Mouse (Mus musculus): ENCODE measurements around the gene D430041D05Rik. TPM values are rescaled to one million over a fixed set of nuclear protein-coding genes. Genes with fewer than 3 reads are reported as not detected.

Gene D430041D05Rik
- 1.1 and 1.3 TPM in 2 replicates for polyA plus RNA-seq (2014; fragmentation: Nextera tagmentation; extraction: Ambion mirVana)

DNA sequence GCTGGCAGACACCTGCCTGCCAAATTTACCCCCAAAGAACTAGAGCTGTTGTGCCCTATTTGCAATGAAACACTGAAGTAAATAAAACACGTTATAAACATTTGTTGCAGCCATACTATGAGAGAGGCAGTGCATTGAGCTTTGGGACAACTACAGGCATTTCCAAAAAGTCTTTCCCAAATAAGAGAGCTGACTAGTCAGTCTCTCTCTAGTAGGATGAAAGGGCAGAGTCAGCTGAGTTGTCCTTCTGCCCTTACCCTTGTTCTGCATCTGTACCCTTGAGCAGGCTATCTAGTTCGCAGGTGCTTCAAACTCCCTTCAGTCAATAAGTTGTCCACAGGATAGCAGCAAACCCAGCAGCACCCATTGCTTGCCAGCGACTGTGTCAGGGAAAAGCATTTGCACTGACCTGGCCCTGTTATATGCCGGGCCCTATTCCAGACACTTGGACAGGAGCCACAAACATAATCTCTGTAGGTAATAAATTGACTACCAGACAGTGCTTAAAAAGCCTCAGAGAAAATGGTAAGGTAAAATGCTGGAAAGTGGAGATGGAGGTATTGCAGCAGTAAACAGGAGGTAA, at the start of gene D430041D05Rik:
TSS of gene D430041D05Rik (minus strand) at position 51 of the 583 bp plus-strand sequence.
- H3K9me3 ChIP-seq (replicated peaks; ENCODE audit: control insufficient read depth, low read length): no peaks in the 10 kb centered on the region
- peak within 1 kb of the TSS; percentile 65 for H3K4me3 ChIP-seq (ENCODE audit: low read depth, low read length)
- H3K9ac ChIP-seq (replicated peaks; ENCODE audit: low read length): peak within 1 kb of the TSS; percentile 74
- DNase-seq (ENCODE audit: low spot score): no peak
- peaks cover 3% of the 10 kb centered on the region for H3K4me1 ChIP-seq (ENCODE audit: control insufficient read depth, insufficient read depth, low read length)
- WGBS: 63% methylated on average over 4 of the region's 4 CpGs
- H3K27me3 ChIP-seq (ENCODE audit: control insufficient read depth, insufficient read depth, low read length): peaks cover 27% of the 10 kb centered on the region
- H3K27ac ChIP-seq (replicated peaks; ENCODE audit: low read depth, low read length): no peak within 1 kb of the TSS; the same call in 1 of the 2 replicates
- ATAC-seq (replicated peaks; ENCODE audit: insufficient number of reproducible peaks, low FRiP score, low TSS enrichment, low read depth): no peak
- no peaks in the 10 kb centered on the region for H3K36me3 ChIP-seq (replicated peaks; ENCODE audit: control insufficient read depth, insufficient read depth, low read depth, low read length)
- H3K4me2 ChIP-seq (ENCODE audit: low read depth, low read length): peak within 1 kb of the TSS; percentile 100

DNA sequence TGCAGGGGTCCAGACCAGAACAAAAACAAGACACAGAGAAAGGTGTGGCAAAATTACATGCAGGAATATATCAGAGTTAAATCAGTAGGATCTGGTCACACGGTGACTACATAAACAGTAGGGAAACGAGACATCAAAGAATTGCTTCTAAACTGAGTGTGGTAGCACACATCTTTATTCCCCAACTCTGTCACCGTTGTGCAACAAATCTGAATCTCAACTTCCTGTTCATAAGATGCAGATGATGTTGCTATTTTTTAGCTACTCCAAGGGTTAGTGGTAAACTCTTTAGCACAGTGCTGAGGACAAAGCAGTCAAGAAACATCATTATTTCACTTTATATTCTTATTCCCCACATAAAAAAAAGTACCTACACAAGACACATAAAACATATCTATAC, 49.2 kb upstream of the D430041D05Rik start:
- Histone ChIP-seq H3K9ac (replicated peaks; ENCODE audit: low read length) (no peak overlapping the region), H3K9me3 (replicated peaks; ENCODE audit: control insufficient read depth, low read length) (no peaks in the 10 kb centered on the region), H3K4me3 (ENCODE audit: low read depth, low read length) (no peak overlapping the region), H3K27ac (replicated peaks; ENCODE audit: low read depth, low read length) (no peak overlapping the region), H3K4me1 (ENCODE audit: control insufficient read depth, insufficient read depth, low read length) (no peaks in the 10 kb centered on the region), H3K36me3 (replicated peaks; ENCODE audit: control insufficient read depth, insufficient read depth, low read depth, low read length) (no peaks in the 10 kb centered on the region), H3K27me3 (ENCODE audit: control insufficient read depth, insufficient read depth, low read length) (no peaks in the 10 kb centered on the region), H3K4me2 (ENCODE audit: low read depth, low read length) (no peak overlapping the region)
- ATAC-seq (replicated peaks; ENCODE audit: insufficient number of reproducible peaks, low FRiP score, low TSS enrichment, low read depth) (no peak), DNase-seq (ENCODE audit: low spot score) (no peak)
- WGBS: 75% methylated on average over 3 of the region's 3 CpGs

DNA sequence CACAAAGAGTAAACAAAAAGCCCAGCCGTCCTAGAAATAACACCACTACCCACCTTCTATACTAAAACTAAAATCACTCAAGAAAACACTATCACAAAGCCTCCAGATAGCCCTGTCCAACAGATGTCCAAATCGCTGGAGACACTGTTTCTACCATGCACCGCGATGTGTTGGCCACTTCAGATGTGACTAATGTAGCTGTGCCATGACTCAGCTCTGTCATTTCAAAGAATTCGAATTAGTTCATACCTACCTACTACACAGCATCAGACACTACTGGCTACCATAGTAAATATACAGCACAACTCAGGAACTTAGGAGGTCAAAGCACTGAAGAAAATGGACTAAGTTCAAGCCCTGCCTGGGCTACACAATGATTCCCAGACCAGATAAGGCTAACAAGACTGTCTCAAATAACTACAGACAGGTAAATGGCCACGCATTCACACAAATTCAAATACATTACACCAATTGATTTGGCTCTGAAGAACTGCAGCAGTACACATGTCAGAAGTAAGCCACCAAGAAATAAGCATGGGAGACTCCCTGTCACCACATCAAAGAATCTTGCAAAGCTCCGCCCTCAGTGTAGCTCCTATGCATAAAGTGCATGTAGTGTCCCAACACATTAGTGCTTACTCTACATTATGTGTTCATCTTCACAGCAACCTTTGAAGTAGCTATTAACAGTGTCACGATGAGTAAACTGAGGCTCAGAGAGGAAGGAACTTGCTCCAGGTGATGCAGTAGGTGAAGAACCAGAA, 47.9 kb upstream of the D430041D05Rik start:
- Histone ChIP-seq H3K36me3 (replicated peaks; ENCODE audit: control insufficient read depth, insufficient read depth, low read depth, low read length) (no peaks in the 10 kb centered on the region), H3K9me3 (replicated peaks; ENCODE audit: control insufficient read depth, low read length) (no peaks in the 10 kb centered on the region), H3K27ac (replicated peaks; ENCODE audit: low read depth, low read length) (no peak overlapping the region), H3K4me3 (ENCODE audit: low read depth, low read length) (no peak overlapping the region), H3K27me3 (ENCODE audit: control insufficient read depth, insufficient read depth, low read length) (no peaks in the 10 kb centered on the region), H3K9ac (replicated peaks; ENCODE audit: low read length) (no peak overlapping the region), H3K4me1 (ENCODE audit: control insufficient read depth, insufficient read depth, low read length) (no peaks in the 10 kb centered on the region), H3K4me2 (ENCODE audit: low read depth, low read length) (no peak overlapping the region)
- no peak for ATAC-seq (replicated peaks; ENCODE audit: insufficient number of reproducible peaks, low FRiP score, low TSS enrichment, low read depth)
- no peak for DNase-seq (ENCODE audit: low spot score)
- 87% methylated on average over 8 of the region's 8 CpGs for WGBS

DNA sequence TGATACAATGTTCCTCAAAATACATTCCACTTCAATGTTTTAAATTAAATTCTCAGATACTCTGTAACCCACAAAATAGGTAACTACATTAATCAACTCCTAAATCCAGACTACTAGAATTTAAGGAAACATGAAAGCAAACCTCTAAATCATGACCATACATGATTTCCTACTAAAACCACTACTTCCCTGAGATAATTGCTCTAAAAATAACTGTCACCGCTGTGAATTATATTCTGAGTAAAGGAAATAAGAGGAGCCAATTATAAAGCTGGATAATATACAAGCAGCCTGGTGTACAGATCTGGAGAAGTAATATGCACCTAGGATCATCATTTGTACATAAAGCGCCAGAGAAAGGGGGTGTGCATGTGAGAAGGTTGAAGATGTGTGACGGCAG, 46.3 kb upstream of the D430041D05Rik start:
- Histone ChIP-seq H3K4me1 (ENCODE audit: control insufficient read depth, insufficient read depth, low read length) (no peaks in the 10 kb centered on the region), H3K27me3 (ENCODE audit: control insufficient read depth, insufficient read depth, low read length) (no peaks in the 10 kb centered on the region), H3K27ac (replicated peaks; ENCODE audit: low read depth, low read length) (no peak overlapping the region), H3K9ac (replicated peaks; ENCODE audit: low read length) (no peak overlapping the region), H3K36me3 (replicated peaks; ENCODE audit: control insufficient read depth, insufficient read depth, low read depth, low read length) (no peaks in the 10 kb centered on the region), H3K4me2 (ENCODE audit: low read depth, low read length) (no peak overlapping the region), H3K9me3 (replicated peaks; ENCODE audit: control insufficient read depth, low read length) (no peaks in the 10 kb centered on the region), H3K4me3 (ENCODE audit: low read depth, low read length) (no peak overlapping the region)
- no peak for ATAC-seq (replicated peaks; ENCODE audit: insufficient number of reproducible peaks, low FRiP score, low TSS enrichment, low read depth)
- WGBS: 85% methylated on average over 3 of the region's 3 CpGs
- DNase-seq (ENCODE audit: low spot score): no peak

DNA sequence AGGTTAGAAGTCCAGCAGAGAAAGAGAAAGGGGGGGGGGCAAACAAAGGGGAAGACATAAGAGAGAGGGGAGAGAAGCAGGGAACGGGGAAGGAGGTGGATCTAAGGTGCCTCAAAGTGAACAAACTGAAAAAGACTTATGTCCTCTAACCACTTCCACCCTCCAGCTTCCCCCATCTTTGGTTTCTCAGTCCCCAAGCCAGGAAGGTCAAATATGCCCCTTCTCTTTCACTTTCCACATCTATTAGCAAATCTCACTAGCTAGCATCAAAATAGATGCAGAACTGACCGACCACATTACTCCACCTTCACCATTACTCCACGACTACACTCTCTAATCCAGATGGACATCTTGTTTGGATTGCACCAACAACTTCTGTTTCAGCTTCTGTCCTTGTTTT, 39.9 kb upstream of the D430041D05Rik start:
- Histone ChIP-seq H3K4me1 (ENCODE audit: control insufficient read depth, insufficient read depth, low read length) (no peaks in the 10 kb centered on the region), H3K9ac (replicated peaks; ENCODE audit: low read length) (no peak overlapping the region), H3K4me3 (ENCODE audit: low read depth, low read length) (no peak overlapping the region), H3K9me3 (replicated peaks; ENCODE audit: control insufficient read depth, low read length) (no peaks in the 10 kb centered on the region), H3K4me2 (ENCODE audit: low read depth, low read length) (no peak overlapping the region), H3K27ac (replicated peaks; ENCODE audit: low read depth, low read length) (no peak overlapping the region), H3K27me3 (ENCODE audit: control insufficient read depth, insufficient read depth, low read length) (no peaks in the 10 kb centered on the region), H3K36me3 (replicated peaks; ENCODE audit: control insufficient read depth, insufficient read depth, low read depth, low read length) (no peaks in the 10 kb centered on the region)
- DNase-seq (ENCODE audit: low spot score) (no peak), ATAC-seq (replicated peaks; ENCODE audit: insufficient number of reproducible peaks, low FRiP score, low TSS enrichment, low read depth) (no peak)
- WGBS: 83% methylated on average over 3 of the region's 3 CpGs

DNA sequence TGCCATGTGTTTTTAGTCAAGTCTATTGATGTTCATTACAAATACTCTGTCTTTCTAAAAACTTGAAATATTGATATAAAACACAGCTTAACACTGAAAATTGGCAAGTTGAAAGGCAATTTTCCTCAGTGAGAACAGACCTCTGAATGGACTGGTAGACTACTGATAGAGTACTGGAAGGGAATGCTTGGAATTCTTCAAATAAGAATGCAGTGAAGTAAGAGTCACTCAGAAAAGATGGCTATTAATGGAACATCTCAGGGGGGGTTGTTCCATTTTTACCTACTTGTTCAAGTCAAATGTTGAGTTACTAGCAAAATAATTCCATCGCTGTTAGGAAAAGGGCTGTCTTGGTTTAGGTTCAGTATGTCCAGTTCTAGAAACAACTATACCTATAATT, 38.4 kb upstream of the D430041D05Rik start:
- no peak overlapping the region for H3K9ac ChIP-seq (replicated peaks; ENCODE audit: low read length)
- 95% methylated on average over 1 of the region's 1 CpGs for WGBS
- no peak overlapping the region for H3K4me3 ChIP-seq (ENCODE audit: low read depth, low read length)
- H3K4me2 ChIP-seq (ENCODE audit: low read depth, low read length): no peak overlapping the region
- H3K27me3 ChIP-seq (ENCODE audit: control insufficient read depth, insufficient read depth, low read length): no peaks in the 10 kb centered on the region
- ATAC-seq (replicated peaks; ENCODE audit: insufficient number of reproducible peaks, low FRiP score, low TSS enrichment, low read depth) (no peak), DNase-seq (ENCODE audit: low spot score) (no peak)
- no peaks in the 10 kb centered on the region for H3K36me3 ChIP-seq (replicated peaks; ENCODE audit: control insufficient read depth, insufficient read depth, low read depth, low read length)
- no peak overlapping the region for H3K27ac ChIP-seq (replicated peaks; ENCODE audit: low read depth, low read length)
- H3K9me3 ChIP-seq (replicated peaks; ENCODE audit: control insufficient read depth, low read length): no peaks in the 10 kb centered on the region
- H3K4me1 ChIP-seq (ENCODE audit: control insufficient read depth, insufficient read depth, low read length): no peaks in the 10 kb centered on the region

DNA sequence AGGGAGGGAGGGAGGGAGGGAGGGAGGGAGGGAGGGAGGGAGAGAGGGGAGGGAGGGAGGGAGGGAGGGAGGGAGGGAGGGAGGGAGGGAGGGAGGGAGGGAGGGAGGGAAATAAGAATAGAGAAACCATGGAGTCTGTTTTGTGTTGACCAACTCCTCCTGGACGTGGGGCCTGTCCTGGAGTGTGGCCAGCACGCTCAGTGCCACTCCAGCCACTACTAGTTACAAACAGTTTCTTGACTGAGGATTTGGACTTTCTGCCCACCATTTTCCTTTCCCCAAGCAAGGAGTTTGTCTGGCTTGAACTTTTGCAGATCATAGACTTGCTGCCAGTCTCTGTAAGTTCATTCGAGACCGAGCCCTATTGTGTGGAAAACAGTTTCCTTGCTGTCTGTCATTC, 37.4 kb upstream of the D430041D05Rik start:
- Histone ChIP-seq H3K4me1 (ENCODE audit: control insufficient read depth, insufficient read depth, low read length) (no peaks in the 10 kb centered on the region), H3K9ac (replicated peaks; ENCODE audit: low read length) (no peak overlapping the region), H3K36me3 (replicated peaks; ENCODE audit: control insufficient read depth, insufficient read depth, low read depth, low read length) (no peaks in the 10 kb centered on the region), H3K27me3 (ENCODE audit: control insufficient read depth, insufficient read depth, low read length) (no peaks in the 10 kb centered on the region), H3K4me2 (ENCODE audit: low read depth, low read length) (no peak overlapping the region), H3K9me3 (replicated peaks; ENCODE audit: control insufficient read depth, low read length) (no peaks in the 10 kb centered on the region), H3K4me3 (ENCODE audit: low read depth, low read length) (no peak overlapping the region), H3K27ac (replicated peaks; ENCODE audit: low read depth, low read length) (no peak overlapping the region)
- ATAC-seq (replicated peaks; ENCODE audit: insufficient number of reproducible peaks, low FRiP score, low TSS enrichment, low read depth): no peak
- 91% methylated on average over 4 of the region's 4 CpGs for WGBS
- no peak for DNase-seq (ENCODE audit: low spot score)

DNA sequence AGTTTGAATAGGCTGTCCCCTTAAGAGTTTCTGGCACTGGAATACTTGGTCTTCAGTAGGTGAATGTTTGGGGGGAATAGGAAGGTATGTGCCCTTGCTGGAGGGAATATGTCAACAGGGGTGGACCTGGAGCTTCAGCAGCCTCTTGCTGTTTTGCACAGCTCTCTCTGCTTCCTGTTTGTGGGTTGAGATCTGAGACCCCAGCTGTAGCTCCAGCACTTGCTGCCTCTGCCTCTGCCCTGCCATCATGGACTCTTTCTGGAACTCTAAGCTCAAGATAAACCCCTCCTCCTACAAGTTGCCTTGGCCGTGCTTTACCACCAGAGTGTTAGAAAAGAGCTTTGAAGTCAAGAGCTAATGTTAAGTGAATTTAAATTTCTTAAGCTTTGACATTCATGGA, 35.2 kb upstream of the D430041D05Rik start:
- no peak for ATAC-seq (replicated peaks; ENCODE audit: insufficient number of reproducible peaks, low FRiP score, low TSS enrichment, low read depth)
- no peaks in the 10 kb centered on the region for H3K27me3 ChIP-seq (ENCODE audit: control insufficient read depth, insufficient read depth, low read length)
- H3K9me3 ChIP-seq (replicated peaks; ENCODE audit: control insufficient read depth, low read length): no peaks in the 10 kb centered on the region
- H3K36me3 ChIP-seq (replicated peaks; ENCODE audit: control insufficient read depth, insufficient read depth, low read depth, low read length): no peaks in the 10 kb centered on the region
- no peak overlapping the region for H3K27ac ChIP-seq (replicated peaks; ENCODE audit: low read depth, low read length)
- no peak overlapping the region for H3K4me2 ChIP-seq (ENCODE audit: low read depth, low read length)
- no peak overlapping the region for H3K9ac ChIP-seq (replicated peaks; ENCODE audit: low read length)
- WGBS: 79% methylated on average over 1 of the region's 1 CpGs
- no peaks in the 10 kb centered on the region for H3K4me1 ChIP-seq (ENCODE audit: control insufficient read depth, insufficient read depth, low read length)
- no peak for DNase-seq (ENCODE audit: low spot score)
- H3K4me3 ChIP-seq (ENCODE audit: low read depth, low read length): no peak overlapping the region
